Mouse (Mus musculus): ENCODE measurements around the gene Apon.
"Not testable (repeated sequence)": the region's sequence is repeated elsewhere in the genome, so short reads cannot be mapped to it uniquely, and the experiment has no call there.

The Apon gene

GRCm38 (mm10) chr10:128232420-128232985 is 21.4 kb upstream of the Apon start:
- no peak for DNase-seq (ENCODE audit: extremely low read depth, low read depth, low spot score)

GRCm38 (mm10) chr10:128236321-128236720 is 17.6 kb upstream of the Apon start:
- no peak for DNase-seq (ENCODE audit: extremely low read depth, low read depth, low spot score)

DNA sequence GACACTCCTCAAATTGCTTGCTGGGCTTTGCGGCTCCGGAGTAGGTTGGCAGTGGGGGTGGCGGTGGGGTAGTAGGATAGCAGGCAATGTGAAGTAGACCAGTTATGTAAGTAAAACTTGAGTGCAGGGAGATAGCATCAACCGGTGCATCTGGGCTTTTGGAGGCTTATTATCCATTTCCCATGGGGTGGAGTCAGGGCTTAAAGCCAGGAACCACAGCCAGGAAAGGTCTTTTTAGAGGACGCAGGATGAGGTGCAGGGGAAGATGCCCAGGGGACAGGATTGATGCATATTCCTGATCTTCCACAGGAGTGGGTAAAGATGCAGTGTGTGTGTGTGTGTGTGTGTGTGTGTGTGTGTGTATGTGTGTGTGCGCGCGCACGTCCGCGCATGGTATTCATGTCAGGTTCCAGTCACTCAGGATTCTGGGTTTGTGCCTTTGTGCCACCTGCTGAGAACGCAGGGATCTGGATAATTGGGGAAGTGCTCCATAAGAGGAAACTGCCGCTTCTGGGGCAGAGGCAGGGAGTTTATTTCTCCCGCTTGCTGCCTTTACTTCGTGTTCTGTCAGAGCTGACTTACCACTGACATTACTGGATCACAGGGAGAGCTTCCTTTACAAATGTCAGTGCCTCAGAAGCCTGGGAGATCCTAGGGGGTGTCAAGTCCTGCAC is 16.0 kb upstream of the Apon start:
- no peak for DNase-seq (ENCODE audit: extremely low read depth, low read depth, low spot score)

- DNase-seq (ENCODE audit: extremely low read depth, low read depth, low spot score): no peak
Observed at GRCm38 (mm10) chr10:128239140-128239539, 14.8 kb upstream of the Apon start.

GRCm38 (mm10) chr10:128240131-128240530 is 13.8 kb upstream of the Apon start:
- no peak for DNase-seq (ENCODE audit: extremely low read depth, low read depth, low spot score)

- DNase-seq (ENCODE audit: extremely low read depth, low read depth, low spot score): no peak
Observed at GRCm38 (mm10) chr10:128243252-128243651, 10.6 kb upstream of the Apon start.

DNA sequence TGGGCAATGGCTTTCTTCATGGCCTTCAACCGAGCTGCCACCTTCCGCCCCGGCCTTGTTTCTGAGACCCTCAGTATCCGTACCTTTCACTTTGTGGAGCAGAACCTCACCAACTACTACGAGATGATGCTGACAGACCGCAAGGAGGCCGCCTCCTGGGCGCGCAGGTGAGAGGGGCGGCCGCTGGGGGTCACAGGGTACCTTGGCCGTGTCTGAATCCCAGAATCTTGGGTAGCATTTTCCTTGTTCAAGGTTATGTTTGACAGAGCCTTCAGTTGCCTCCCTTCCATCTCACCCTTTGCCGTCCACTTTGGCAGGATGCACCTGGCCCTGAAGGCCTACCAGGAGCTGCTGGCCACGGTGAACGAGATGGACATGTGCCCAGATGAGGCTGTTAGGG is 9.8 kb upstream of the Apon start:
- no peak for DNase-seq (ENCODE audit: extremely low read depth, low read depth, low spot score)

GRCm38 (mm10) chr10:128247020-128247732 is 6.7 kb upstream of the Apon start:
- no peak for DNase-seq (ENCODE audit: extremely low read depth, low read depth, low spot score)

GRCm38 (mm10) chr10:128250565-128250964 is 3.3 kb upstream of the Apon start:
- no peak for DNase-seq (ENCODE audit: extremely low read depth, low read depth, low spot score)

GRCm38 (mm10) chr10:128255925-128256324 is 2.0 kb downstream of the Apon start:
- DNase-seq (ENCODE audit: extremely low read depth, low read depth, low spot score): no peak

DNA sequence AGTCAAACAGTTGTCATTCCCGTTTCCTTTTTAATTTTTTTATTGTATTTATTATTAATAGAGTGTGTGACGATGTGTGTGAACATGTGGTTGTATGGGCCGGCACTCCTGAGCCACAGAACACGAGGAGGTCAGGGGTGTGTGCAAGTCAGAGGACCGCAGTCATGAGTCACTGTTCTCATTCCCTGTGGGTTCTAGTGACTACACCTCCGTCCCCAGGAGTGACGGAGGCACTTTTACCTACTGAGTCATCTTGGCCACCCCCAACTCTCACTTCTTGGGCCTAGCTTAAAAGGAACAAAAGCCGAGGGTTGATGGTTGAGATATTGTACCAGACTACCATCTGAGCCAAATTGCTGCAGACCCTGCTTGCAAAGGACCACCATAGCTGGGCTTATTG is 2.4 kb downstream of the Apon start:
- no peak for DNase-seq (ENCODE audit: extremely low read depth, low read depth, low spot score)

- DNase-seq (ENCODE audit: extremely low read depth, low read depth, low spot score): no peak
Observed at GRCm38 (mm10) chr10:128258953-128259352, 5.1 kb downstream of the Apon start.

DNA sequence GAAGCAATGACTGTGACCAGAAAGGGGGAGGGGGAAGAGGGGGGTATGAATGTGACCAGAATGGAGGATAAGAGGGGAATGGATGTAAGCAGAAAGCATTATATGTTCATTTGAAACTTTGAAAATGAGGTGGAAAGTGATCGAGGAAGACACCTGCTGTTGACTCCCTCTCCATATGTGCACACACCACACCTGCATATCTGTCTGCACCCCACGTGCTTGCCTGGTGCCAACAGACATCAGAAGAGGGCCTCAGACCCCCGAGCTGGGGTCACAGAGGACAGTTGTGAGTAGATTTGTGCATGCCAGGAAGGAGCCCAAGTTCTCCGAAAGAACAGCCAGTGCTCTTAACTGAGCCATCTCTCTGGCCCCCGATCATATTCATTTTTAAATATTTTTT is 6.0 kb downstream of the Apon start:
- no peak for DNase-seq (ENCODE audit: extremely low read depth, low read depth, low spot score)

DNA sequence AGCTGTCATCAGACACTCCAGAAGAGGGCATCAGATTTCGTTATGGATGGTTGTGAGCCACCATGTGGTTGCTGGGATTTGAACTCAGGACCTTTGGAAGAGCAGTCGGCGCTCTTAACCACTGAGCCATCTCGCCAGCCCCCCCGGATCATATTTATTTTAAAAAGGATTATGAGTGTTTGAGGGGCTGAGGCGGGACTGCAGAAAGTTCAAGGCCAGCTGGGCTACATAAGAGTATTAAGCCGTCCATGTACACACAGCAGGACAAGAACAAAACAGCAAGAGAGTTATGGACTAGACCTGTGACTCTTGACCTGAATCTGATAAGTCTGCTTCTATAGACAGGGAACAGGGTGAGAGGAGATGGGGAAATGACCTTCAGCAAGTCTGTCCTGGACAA is 6.5 kb downstream of the Apon start:
- DNase-seq (ENCODE audit: extremely low read depth, low read depth, low spot score): not testable (repeated sequence)

DNA sequence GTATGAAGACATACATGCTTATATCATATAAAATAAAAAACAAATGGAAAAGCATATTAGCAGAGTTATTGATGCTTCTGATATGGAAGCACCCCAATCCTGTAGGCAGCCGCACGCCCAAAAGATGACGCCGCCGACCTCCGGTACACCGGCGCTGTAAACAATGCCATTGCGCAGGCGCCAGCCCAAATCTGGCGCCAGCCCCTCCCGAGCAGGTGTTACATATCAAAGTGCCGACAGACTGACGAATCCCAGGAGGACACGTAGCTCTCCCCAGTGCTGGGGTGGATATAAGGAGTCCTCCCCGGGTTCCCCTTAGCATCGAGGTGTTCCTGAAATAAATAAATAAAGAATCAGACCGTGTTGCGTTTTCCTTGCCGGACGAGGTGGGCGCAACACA is 8.4 kb downstream of the Apon start:
- DNase-seq (ENCODE audit: extremely low read depth, low read depth, low spot score): no peak

DNA sequence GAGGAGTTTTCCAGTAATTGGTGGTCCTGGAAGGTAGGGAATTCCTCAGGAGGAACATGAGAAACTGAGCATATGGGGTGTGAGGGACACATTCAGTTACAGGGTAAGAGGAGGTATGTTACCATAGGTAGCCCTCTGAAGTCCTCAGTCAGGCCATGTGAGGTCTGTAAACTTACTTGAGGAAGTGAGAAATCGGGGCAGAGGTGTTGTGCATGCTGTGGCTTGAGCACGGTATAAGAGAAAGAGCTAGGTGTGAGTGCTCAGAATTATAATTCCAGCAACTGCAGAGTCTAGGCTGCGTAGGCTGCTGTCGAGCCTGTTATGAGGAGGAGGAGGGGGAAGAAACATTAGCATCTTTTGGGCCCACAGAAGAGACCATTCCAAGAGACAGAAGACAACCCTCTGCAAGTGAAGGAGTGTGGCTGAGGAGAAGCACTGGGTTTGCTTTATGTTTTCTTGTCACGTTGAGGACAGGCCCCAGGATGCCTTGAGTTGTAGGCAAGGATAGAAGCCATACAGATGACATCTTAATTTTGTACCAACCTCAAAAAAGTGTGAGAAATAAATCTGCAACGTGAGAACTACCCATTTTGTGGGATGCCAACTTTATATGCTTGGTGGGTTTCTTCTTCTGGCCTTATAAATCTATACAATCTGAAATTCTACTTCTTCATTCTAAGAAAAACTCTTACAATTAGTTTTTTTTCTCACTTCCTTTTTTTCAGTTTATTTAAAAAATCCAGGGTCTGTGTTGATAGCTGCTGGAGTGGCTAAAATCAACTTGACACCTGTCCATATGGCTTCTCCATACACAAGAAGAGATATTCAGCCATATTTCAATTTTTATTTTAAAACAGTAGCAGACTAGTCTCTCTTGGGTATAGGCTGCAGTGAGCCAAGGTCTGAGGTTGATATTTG is 9.8 kb downstream of the Apon start:
- no peak for DNase-seq (ENCODE audit: extremely low read depth, low read depth, low spot score)

- no peak for DNase-seq (ENCODE audit: extremely low read depth, low read depth, low spot score)
Observed at GRCm38 (mm10) chr10:128268371-128268770, 14.5 kb downstream of the Apon start, which contains the start of gene Apof. Gene Apof (plus strand): TSS chr10:128268671.

GRCm38 (mm10) chr10:128269206-128269910 is 15.5 kb downstream of the Apon start:
- DNase-seq (ENCODE audit: extremely low read depth, low read depth, low spot score): no peak

GRCm38 (mm10) chr10:128270287-128270841 is 16.5 kb downstream of the Apon start, which contains the start of gene Stat2:
Gene Stat2 (plus strand): TSS chr10:128270559.
- DNase-seq (ENCODE audit: extremely low read depth, low read depth, low spot score): peak; percentile 84

DNA sequence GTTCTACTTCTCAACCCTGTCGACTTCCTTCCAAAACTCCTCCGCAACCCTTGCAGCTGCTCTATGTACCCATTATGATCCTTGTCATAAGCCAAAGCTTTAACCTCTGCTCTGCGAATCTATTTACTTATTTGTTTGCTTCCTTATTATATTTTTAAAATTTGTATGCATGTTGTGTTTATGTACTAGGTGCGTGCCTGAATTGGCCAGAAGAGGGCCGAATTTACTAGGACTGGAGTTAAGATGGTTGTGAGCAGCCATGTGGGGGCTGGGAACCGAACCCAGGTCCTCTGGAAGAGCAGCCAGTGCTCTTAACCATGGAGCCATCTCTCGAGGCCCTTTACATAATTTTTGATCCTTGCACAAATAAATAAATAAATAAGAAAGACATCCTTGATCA is 17.0 kb downstream of the Apon start:
- DNase-seq (ENCODE audit: extremely low read depth, low read depth, low spot score): no peak

Measured in fat pad, adult 2 months (tissue).